Mouse (Mus musculus) natural killer cell, adult 2 months (primary cell): ENCODE data around the gene Zbtb16.
A peak's percentile ranks its signal among the peaks of the same experiment; 100 is the strongest.

Source experiments
- DNase-seq, 2 experiments: peaks; one replicate each; pipeline ENCODE4 v3.0.0; 2022; ENCODE audit warnings: low spot score in 2 of 2

Zbtb16 gene

GRCm38 (mm10) chr9:48646781-48647647 is 189.0 kb downstream of the Zbtb16 start:
- no peak for DNase-seq

- peak; percentile 59 to 66 for DNase-seq
These were observed 189.8 kb downstream of the Zbtb16 start for GRCm38 (mm10) chr9:48646251-48646650.

- DNase-seq = no peak
These were observed 190.3 kb downstream of the Zbtb16 start for GRCm38 (mm10) chr9:48645648-48646126.

GRCm38 (mm10) chr9:48644926-48645647 is 190.9 kb downstream of the Zbtb16 start:
- DNase-seq = peak; percentile 24 to 46

GRCm38 (mm10) chr9:48644376-48644775 is 191.6 kb downstream of the Zbtb16 start:
- no peak for DNase-seq

- no peak for DNase-seq
These were observed 194.4 kb downstream of the Zbtb16 start for GRCm38 (mm10) chr9:48641636-48642035.

- DNase-seq = no peak
These were observed 195.1 kb downstream of the Zbtb16 start for GRCm38 (mm10) chr9:48640881-48641280.

- DNase-seq = no peak
These were observed 197.7 kb downstream of the Zbtb16 start for GRCm38 (mm10) chr9:48638176-48638803.

- no peak for DNase-seq
These were observed 198.9 kb downstream of the Zbtb16 start for GRCm38 (mm10) chr9:48637161-48637560.

GRCm38 (mm10) chr9:48635576-48636350 is 200.3 kb downstream of the Zbtb16 start:
- DNase-seq = no peak

- DNase-seq = no peak
These were observed 202.9 kb downstream of the Zbtb16 start for GRCm38 (mm10) chr9:48633147-48633546.

GRCm38 (mm10) chr9:48619268-48619667 is 216.8 kb downstream of the Zbtb16 start:
- no peak for DNase-seq

- peak in 1 of 2 experiments; percentile 25 for DNase-seq
These were observed 217.4 kb downstream of the Zbtb16 start for GRCm38 (mm10) chr9:48618589-48618988.

- no peak for DNase-seq
These were observed 217.9 kb downstream of the Zbtb16 start for GRCm38 (mm10) chr9:48618111-48618510.

- DNase-seq = no peak
These were observed 218.5 kb downstream of the Zbtb16 start for GRCm38 (mm10) chr9:48617511-48618010.

- no peak for DNase-seq
These were observed 222.8 kb downstream of the Zbtb16 start for GRCm38 (mm10) chr9:48613221-48613620.

- DNase-seq = no peak
These were observed 223.5 kb downstream of the Zbtb16 start for GRCm38 (mm10) chr9:48612542-48612941.

GRCm38 (mm10) chr9:48611032-48611431 is 225.0 kb downstream of the Zbtb16 start:
- no peak for DNase-seq

GRCm38 (mm10) chr9:48609734-48610133 is 226.3 kb downstream of the Zbtb16 start:
- no peak for DNase-seq

- no peak for DNase-seq
These were observed 228.6 kb downstream of the Zbtb16 start for GRCm38 (mm10) chr9:48607417-48607816.

- DNase-seq = no peak
These were observed 229.9 kb downstream of the Zbtb16 start for GRCm38 (mm10) chr9:48606171-48606570.
